Mouse (Mus musculus): ENCODE measurements around the gene Bbs12.

Bbs12 gene

GRCm38 (mm10) chr3:37326627-37327026 lies 14.3 kb downstream of the Bbs12 start:
- no peak for DNase-seq (ENCODE audit: low spot score)

GRCm38 (mm10) chr3:37328489-37328888 lies 16.1 kb downstream of the Bbs12 start:
- DNase-seq (ENCODE audit: low spot score), result no peak

GRCm38 (mm10) chr3:37329963-37330362 lies 17.6 kb downstream of the Bbs12 start:
- DNase-seq (ENCODE audit: low spot score), result no peak

- DNase-seq (ENCODE audit: low spot score), result no peak
Observed at GRCm38 (mm10) chr3:37331999-37332449, 19.7 kb downstream of the Bbs12 start.

- DNase-seq (ENCODE audit: low spot score), result no peak
Observed at GRCm38 (mm10) chr3:37334053-37334452, 21.7 kb downstream of the Bbs12 start.

- DNase-seq (ENCODE audit: low spot score), result no peak
Observed at GRCm38 (mm10) chr3:37341110-37341509, 28.8 kb downstream of the Bbs12 start.

- no peak for DNase-seq (ENCODE audit: low spot score)
Observed at GRCm38 (mm10) chr3:37342811-37343210, 30.5 kb downstream of the Bbs12 start.

- no peak for DNase-seq (ENCODE audit: low spot score)
Observed at GRCm38 (mm10) chr3:37347671-37348070, 35.3 kb downstream of the Bbs12 start.

- no peak for DNase-seq (ENCODE audit: low spot score)
Observed at GRCm38 (mm10) chr3:37348221-37349165, 36.1 kb downstream of the Bbs12 start, which contains the start of gene Fgf2. TSS of gene Fgf2 (plus strand) at chr3:37348346.

- DNase-seq (ENCODE audit: low spot score), result no peak
Observed at GRCm38 (mm10) chr3:37349166-37349548, 36.8 kb downstream of the Bbs12 start.

GRCm38 (mm10) chr3:37350386-37350785 lies 38.0 kb downstream of the Bbs12 start:
- no peak for DNase-seq (ENCODE audit: low spot score)

- no peak for DNase-seq (ENCODE audit: low spot score)
Observed at GRCm38 (mm10) chr3:37353951-37354481, 41.7 kb downstream of the Bbs12 start.

- DNase-seq (ENCODE audit: low spot score), result no peak
Observed at GRCm38 (mm10) chr3:37354737-37355136, 42.4 kb downstream of the Bbs12 start.

- no peak for DNase-seq (ENCODE audit: low spot score)
Observed at GRCm38 (mm10) chr3:37360729-37361128, 48.4 kb downstream of the Bbs12 start.

- DNase-seq (ENCODE audit: low spot score), result no peak
Observed at GRCm38 (mm10) chr3:37365144-37365543, 52.8 kb downstream of the Bbs12 start.

GRCm38 (mm10) chr3:37365976-37366375 lies 53.6 kb downstream of the Bbs12 start:
- DNase-seq (ENCODE audit: low spot score), result no peak

GRCm38 (mm10) chr3:37366381-37367053 lies 54.2 kb downstream of the Bbs12 start:
- no peak for DNase-seq (ENCODE audit: low spot score)

GRCm38 (mm10) chr3:37370407-37370806 lies 58.1 kb downstream of the Bbs12 start:
- DNase-seq (ENCODE audit: low spot score), result no peak

Data from layer of hippocampus, adult 9-10 months (tissue).